Mouse (Mus musculus): ENCODE measurements around the gene Mroh2a.

- TF ChIP-seq CTCF (IDR thresholded peaks at IDR 0.05; ENCODE audit: control insufficient read depth, insufficient read depth, low read length) (no peak), POLR2A (IDR thresholded peaks at IDR 0.05; ENCODE audit: borderline replicate concordance, control insufficient read depth, low read depth, low read length) (no peak)
Observed at GRCm38 (mm10) chr1:88206843-88207479, 19.8 kb upstream of the Mroh2a start.
